Mouse (Mus musculus) midbrain, embryonic 14.5 days (tissue): ENCODE measurements around the gene Uba5. TPM values are rescaled to one million over a fixed set of nuclear protein-coding genes. Genes with fewer than 3 reads are reported as not detected.

Source experiments
- ATAC-seq: fragments of 200-750 bp; cut with Nextera tagmentation; 2 replicates; pipeline ENCODE4 v1.8.0; 2017; ENCODE audit warnings: moderate number of reproducible peaks, moderate library complexity; ENCODE audit not compliant: low FRiP score, low TSS enrichment
- DNase-seq: peaks from one replicate; pipeline ENCODE4 v3.0.0-alpha.2; 2015
- H3K27ac ChIP-seq: fragments of 300-500 bp; sonication (generic); replicated peaks from 2 replicates; pipeline ENCODE4 v1.5.1; 2014; ENCODE audit warnings: mild to moderate bottlenecking, low read depth, low read length, moderate library complexity
- H3K27me3 ChIP-seq: fragments of 300-500 bp; sonication (generic); 2 replicates; pipeline ENCODE4 v1.6.1; 2014; ENCODE audit warnings: low read length, control low read depth, mixed read lengths; ENCODE audit not compliant: control insufficient read depth, insufficient read depth
- H3K36me3 ChIP-seq: fragments of 300-500 bp; sonication (generic); 2 replicates; pipeline ENCODE4 v1.6.1; 2014; ENCODE audit warnings: low read length, control low read depth; ENCODE audit not compliant: control insufficient read depth, insufficient read depth
- H3K4me1 ChIP-seq: fragments of 300-500 bp; sonication (generic); 2 replicates; pipeline ENCODE4 v1.6.1; 2014; ENCODE audit warnings: mild to moderate bottlenecking, antibody characterized with exemption, low read length, control low read depth; ENCODE audit not compliant: control insufficient read depth, insufficient read depth
- H3K4me2 ChIP-seq: fragments of 300-500 bp; sonication (generic); 2 replicates; pipeline ENCODE4 v1.6.1; 2014; ENCODE audit warnings: mild to moderate bottlenecking, low read length, moderate library complexity
- H3K4me3 ChIP-seq: fragments of 300-500 bp; sonication (generic); replicated peaks from 2 replicates; pipeline ENCODE4 v1.5.1; 2014; ENCODE audit warnings: low read depth, low read length
- H3K9ac ChIP-seq: fragments of 300-500 bp; sonication (generic); replicated peaks from 2 replicates; pipeline ENCODE4 v1.6.1; 2014; ENCODE audit warnings: mild to moderate bottlenecking, low read length, moderate library complexity
- H3K9me3 ChIP-seq: fragments of 300-500 bp; sonication (generic); 2 replicates; pipeline ENCODE4 v1.6.1; 2016; ENCODE audit warnings: low read length, control low read depth, mixed read lengths; ENCODE audit not compliant: control insufficient read depth
- WGBS: fragments of 180-500 bp; shearing (Covaris S2); extraction: QIAGEN DNeasy Blood & Tissue Kit; methylation state at CpG from one replicate; pipeline ENCODE4 v1.1.7; 2014; 5-methylcytosine and 5-hydroxymethylcytosine counted together
- polyA plus RNA-seq: library from polyadenylated mRNA; unstranded; fragments of >200 nt; fragmentation: Nextera tagmentation; extraction: Ambion mirVana; gene quantifications from 2 replicates; pipeline ENCODE4 v1.2.1, GENCODE M21; 2014

The Uba5 gene
- polyA plus RNA-seq, 1 experiment from 2014 or later: 82.1 TPM

- WGBS: 69% methylated on average over 1 of the region's 1 CpGs
- Histone ChIP-seq H3K27ac (no peak overlapping the region), H3K36me3 (peaks cover 12% of the 10 kb centered on the region; the same call in 1 of the 2 replicates), H3K4me2 (no peak overlapping the region), H3K9me3 (no peaks in the 10 kb centered on the region), H3K4me1 (no peaks in the 10 kb centered on the region), H3K27me3 (no peaks in the 10 kb centered on the region), H3K4me3 (no peak overlapping the region), H3K9ac (no peak overlapping the region)
- DNase-seq (no peak), ATAC-seq (no peak)
Observed at GRCm38 (mm10) chr9:104014526-104014925, 48.4 kb downstream of the Uba5 start.

GRCm38 (mm10) chr9:104002913-104003330, 60.0 kb downstream of the Uba5 start:
- Histone ChIP-seq H3K4me3 (peak overlapping the region; percentile 61), H3K9ac (peak overlapping the region; percentile 39), H3K9me3 (no peaks in the 10 kb centered on the region), H3K36me3 (no peaks in the 10 kb centered on the region), H3K4me2 (peak overlapping the region; percentile 69), H3K27me3 (no peaks in the 10 kb centered on the region), H3K4me1 (peaks cover 6% of the 10 kb centered on the region; the same call in 1 of the 2 replicates), H3K27ac (peak overlapping the region; percentile 74)
- WGBS: under 1% methylated on average over 37 of the region's 37 CpGs
- DNase-seq: peak; percentile 88
- ATAC-seq: peak; percentile 64

DNA sequence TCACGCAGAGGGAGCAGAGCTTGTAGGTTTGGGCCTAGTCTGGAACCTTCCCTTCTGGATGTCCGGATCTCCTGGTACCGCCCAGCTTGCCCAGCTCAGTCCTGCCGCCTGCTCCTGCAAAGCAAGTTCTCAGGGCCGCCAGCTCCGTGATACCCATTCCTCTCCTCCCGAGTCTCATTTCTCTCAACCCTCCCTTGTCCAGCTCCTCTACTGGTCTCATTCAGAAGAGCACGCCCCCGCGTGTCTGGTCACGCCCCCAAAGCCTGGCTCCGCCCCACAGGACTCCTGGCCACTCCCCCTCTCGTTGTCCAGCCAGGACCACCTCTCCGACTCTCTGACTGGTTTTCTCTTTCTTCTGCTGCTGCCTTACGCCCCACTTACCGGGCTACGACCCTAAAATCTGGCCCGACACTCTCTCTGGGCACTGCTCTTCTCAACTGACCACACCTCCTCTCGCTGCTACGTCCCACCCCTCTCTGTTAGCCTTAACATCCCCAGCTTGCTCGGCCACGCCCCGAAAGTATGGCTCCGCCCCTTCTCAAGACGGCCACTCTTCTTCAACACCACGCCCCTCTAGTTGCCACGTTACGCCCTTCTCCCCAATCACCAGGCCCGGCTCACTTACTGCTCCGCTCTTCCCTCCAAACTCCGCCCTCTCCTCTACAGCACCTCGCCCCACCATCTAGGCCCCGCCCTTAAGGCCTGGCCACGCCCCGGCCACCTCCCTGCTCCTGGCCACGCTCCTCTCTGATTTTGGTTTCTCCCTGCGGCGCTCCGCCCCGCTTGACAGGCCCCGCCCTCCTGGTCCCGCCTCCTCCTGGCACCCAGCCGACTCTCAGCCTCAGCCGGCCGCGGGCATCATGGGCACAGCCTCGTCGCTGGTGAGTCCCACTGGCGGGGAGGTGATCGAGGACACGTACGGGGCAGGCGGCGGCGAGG, 60.7 kb downstream of the Uba5 start, which contains the start of gene Nphp3:
Nphp3 (plus strand) TSS at position 624 of the 939 bp plus-strand sequence.
- under 1% methylated on average over 55 of the region's 55 CpGs for WGBS
- H3K4me1 ChIP-seq: peaks cover 6% of the 10 kb centered on the region; the same call in 1 of the 2 replicates
- peak within 1 kb of the TSS; percentile 61 for H3K4me3 ChIP-seq
- H3K9me3 ChIP-seq: no peaks in the 10 kb centered on the region
- H3K27me3 ChIP-seq: no peaks in the 10 kb centered on the region
- DNase-seq: peak; percentile 98
- peak within 1 kb of the TSS; percentile 69 for H3K4me2 ChIP-seq
- no peaks in the 10 kb centered on the region for H3K36me3 ChIP-seq
- ATAC-seq: peak; percentile 98
- H3K9ac ChIP-seq: peak within 1 kb of the TSS; percentile 39
- H3K27ac ChIP-seq: peak within 1 kb of the TSS; percentile 74

DNA sequence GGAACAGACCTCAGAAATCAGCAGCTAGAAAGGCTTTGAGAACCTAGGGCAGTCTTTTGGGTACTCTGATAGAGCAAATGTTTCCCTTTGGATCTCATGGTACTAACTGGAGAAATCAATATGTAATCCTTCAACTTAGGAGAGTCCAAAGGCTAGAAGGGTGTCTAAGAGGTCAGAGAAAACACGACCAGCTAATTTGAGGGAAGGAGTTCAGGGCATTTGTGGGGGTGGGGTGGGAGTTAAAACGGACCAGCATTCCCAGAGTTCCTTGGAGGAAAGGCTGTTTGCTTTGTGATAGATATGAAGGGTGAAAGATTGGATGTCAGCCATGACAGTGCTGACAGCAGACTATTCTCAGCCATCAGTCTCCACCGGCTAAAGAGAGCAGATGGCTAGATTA, 62.3 kb downstream of the Uba5 start:
- H3K4me3 ChIP-seq: no peak overlapping the region
- DNase-seq (no peak), ATAC-seq (no peak)
- no peaks in the 10 kb centered on the region for H3K36me3 ChIP-seq
- H3K9me3 ChIP-seq: no peaks in the 10 kb centered on the region
- no peaks in the 10 kb centered on the region for H3K27me3 ChIP-seq
- H3K4me2 ChIP-seq: no peak overlapping the region
- WGBS: 62% methylated on average over 3 of the region's 3 CpGs
- H3K4me1 ChIP-seq: peaks cover 6% of the 10 kb centered on the region; the same call in 1 of the 2 replicates
- no peak overlapping the region for H3K9ac ChIP-seq
- H3K27ac ChIP-seq: no peak overlapping the region

Other genes starting within 250 kb of the Uba5 start
- gene Nphp3, start 60.6 kb downstream of the Uba5 start, polyA plus RNA-seq: 2.4 and 3.3 TPM in 2 replicates
- gene Gm28305, start 22.5 kb downstream of the Uba5 start, polyA plus RNA-seq: not detected in 2 replicates
- gene Acad11, start 243 bp upstream of the Uba5 start, polyA plus RNA-seq: 6.0 and 7.0 TPM in 2 replicates
- gene Ackr4, start 63.8 kb upstream of the Uba5 start, polyA plus RNA-seq: 0.46 and 0.80 TPM in 2 replicates
- gene Dnajc13, start 199.8 kb upstream of the Uba5 start, polyA plus RNA-seq: 27.6 and 32.0 TPM in 2 replicates